ENCODE assay signal across 17 mouse cellular contexts in genomic region chr1:188805852-188806251, GRCm38 (mm10).
A peak's percentile ranks its signal among the peaks of the same experiment; 100 is the strongest.
DNase-seq lines count a peak whose midpoint lies in the region; ATAC-seq and TF ChIP-seq lines count a peak whose summit lies in the region.
"Had no signal": no experiment of that assay in that cellular context is flagged by ENCODE, and none has a peak within 500 bp of the region (broad histone marks: within the 10 kb centered on the region; RNA-seq: fewer than 3 reads in every experiment).

No protein-coding gene starts in this region.

- intact Hi-C loops in gastrocnemius, postnatal 36 days (cut with DNase I) = no loop called here
- intact Hi-C loops in gastrocnemius, adult 2 months (cut with DNase I) = no loop called here

- no peak for TF ChIP-seq CTCF in gastrocnemius, adult 2 months (IDR thresholded peaks at IDR 0.05)

- H3K9ac ChIP-seq in embryonic facial prominence, embryonic 14.5 days (ENCODE audit: low read depth, low read length) = no peak overlapping the region
- H3K9ac ChIP-seq in neural tube, embryonic 11.5 days (ENCODE audit: low read length) = no peak overlapping the region
- H3K9ac ChIP-seq: limb, embryonic 15.5 days had no signal

- no peak for ATAC-seq in embryonic facial prominence, embryonic 14.5 days (ENCODE audit: low read depth)
- ATAC-seq in neural tube, embryonic 11.5 days (ENCODE audit: insufficient read depth, low FRiP score, low TSS enrichment) = peak; percentile 91
- ATAC-seq: CD4-positive, CD25-positive, alpha-beta regulatory T cell, adult 4 months had no signal

- no peak overlapping the region for H3K4me2 ChIP-seq in embryonic facial prominence, embryonic 14.5 days (ENCODE audit: low read depth, low read length)
- H3K4me2 ChIP-seq in neural tube, embryonic 11.5 days (ENCODE audit: low read depth) = no peak overlapping the region
- H3K4me2 ChIP-seq: limb, embryonic 15.5 days had no signal

- H3K4me3 ChIP-seq in embryonic facial prominence, embryonic 14.5 days (ENCODE audit: low read depth, low read length) = no peak overlapping the region
- H3K4me3 ChIP-seq in neural tube, embryonic 11.5 days (ENCODE audit: low read depth, low read length) = no peak overlapping the region
- H3K4me3 ChIP-seq in gastrocnemius, adult 2 months = no peak overlapping the region
- H3K4me3 ChIP-seq: heart, adult 2 months; limb, embryonic 15.5 days had no signal

- 42% methylated on average over 4 of the region's 4 CpGs for WGBS in embryonic facial prominence, embryonic 14.5 days
- WGBS in neural tube, embryonic 11.5 days = 9% methylated on average over 4 of the region's 4 CpGs

- H3K27ac ChIP-seq in embryonic facial prominence, embryonic 14.5 days (replicated peaks; ENCODE audit: low read depth, low read length) = no peak overlapping the region
- H3K27ac ChIP-seq in neural tube, embryonic 11.5 days (ENCODE audit: low read depth, low read length) = no peak overlapping the region
- no peak overlapping the region for H3K27ac ChIP-seq in gastrocnemius, adult 2 months
- H3K27ac ChIP-seq: heart, adult 2 months; limb, embryonic 15.5 days had no signal

- no peaks in the 10 kb centered on the region for H3K4me1 ChIP-seq in embryonic facial prominence, embryonic 14.5 days (ENCODE audit: control insufficient read depth, insufficient read depth, low read length)
- H3K4me1 ChIP-seq in neural tube, embryonic 11.5 days (ENCODE audit: control insufficient read depth, insufficient read depth, low read length) = no peaks in the 10 kb centered on the region
- H3K4me1 ChIP-seq: limb, embryonic 15.5 days had no signal

- H3K36me3 ChIP-seq in embryonic facial prominence, embryonic 14.5 days (ENCODE audit: control insufficient read depth, insufficient read depth, low read length) = no peaks in the 10 kb centered on the region
- no peaks in the 10 kb centered on the region for H3K36me3 ChIP-seq in neural tube, embryonic 11.5 days (ENCODE audit: control insufficient read depth, insufficient read depth, low read length)
- H3K36me3 ChIP-seq: limb, embryonic 15.5 days had no signal

- peak; percentile 6 for DNase-seq in kidney, postnatal 14 days
- DNase-seq in kidney, adult 11 months = no peak
- peak; percentile 92 for DNase-seq in embryo, embryonic 10.5 days (ENCODE audit: low spot score)
- peak; percentile 11 for DNase-seq in embryonic facial prominence, embryonic 14.5 days (ENCODE audit: low spot score)
- DNase-seq in neural tube, embryonic 11.5 days (ENCODE audit: low spot score) = peak; percentile 72
- no peak for DNase-seq in gastrocnemius, postnatal 36 days
- DNase-seq in gastrocnemius, adult 2 months = no peak
- DNase-seq: cerebellum, postnatal 14 days; heart, adult 2 months; heart, postnatal 14 days; kidney, adult 9 months; layer of hippocampus, postnatal 36 days; lung, postnatal 10 days; spleen, adult 18-20 months; thymus, postnatal 4 days had no signal

- no peaks in the 10 kb centered on the region for H3K9me3 ChIP-seq in embryonic facial prominence, embryonic 14.5 days (ENCODE audit: control insufficient read depth, low read length)
- H3K9me3 ChIP-seq in neural tube, embryonic 11.5 days (ENCODE audit: control insufficient read depth, low read length) = no peaks in the 10 kb centered on the region
- H3K9me3 ChIP-seq: limb, embryonic 15.5 days had no signal

- no peaks in the 10 kb centered on the region for H3K27me3 ChIP-seq in embryonic facial prominence, embryonic 14.5 days (replicated peaks; ENCODE audit: control insufficient read depth, insufficient read depth, low read length)
- no peaks in the 10 kb centered on the region for H3K27me3 ChIP-seq in neural tube, embryonic 11.5 days (ENCODE audit: control insufficient read depth, insufficient read depth, low read length)
- H3K27me3 ChIP-seq: limb, embryonic 15.5 days had no signal

Comparison
In these comparisons a context has a peak if more than half of its experiments do, and no peak if none do; other contexts are left out.
1. DNase-seq: peak in kidney, postnatal 14 days (single experiment), embryo, embryonic 10.5 days (single experiment), embryonic facial prominence, embryonic 14.5 days (single experiment) and neural tube, embryonic 11.5 days (single experiment); none in kidney, adult 11 months (single experiment), gastrocnemius, postnatal 36 days (0 of 2) and gastrocnemius, adult 2 months (single experiment).